Mouse (Mus musculus) heart, postnatal 0 days (tissue): ENCODE data around the gene Galnt10.

ENCODE experiments used
- CTCF ChIP-seq: IDR thresholded peaks from 2 replicates; pipeline ENCODE4 v1.5.1; 2016; ENCODE audit warnings: antibody characterized with exemption, control low read depth, low read depth
- EP300 ChIP-seq: IDR thresholded peaks from 2 replicates; pipeline ENCODE4 v1.6.1; 2016; ENCODE audit warnings: antibody characterized with exemption, low read depth

DNA sequence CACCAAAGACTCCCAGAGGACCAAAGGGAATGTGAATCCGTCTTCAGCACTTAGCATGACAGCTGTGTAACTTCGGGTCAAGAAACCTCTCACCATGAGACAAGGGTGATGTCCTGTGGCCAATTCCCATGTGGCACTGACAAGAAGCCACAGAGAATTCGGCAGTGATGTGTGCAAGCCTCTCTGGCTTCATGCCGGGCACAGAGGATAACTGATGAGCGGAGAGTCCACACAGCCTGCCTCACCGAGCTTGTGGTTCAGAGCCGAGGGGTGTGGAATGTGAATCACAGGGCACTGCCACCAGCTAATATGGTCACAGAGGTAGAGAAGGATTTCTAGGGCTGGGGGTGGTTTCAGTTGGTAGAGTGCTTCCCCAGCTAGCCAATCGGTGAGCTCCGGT, 113.4 kb downstream of the Galnt10 start:
- TF ChIP-seq CTCF: no peak
- no peak for TF ChIP-seq EP300
